Mouse (Mus musculus) cerebellum, postnatal 25 days (tissue): ENCODE measurements at regions not wholly inside any gene's neighbourhood (a gene's known extent, or its start where the extent isn't known, plus 50 kb on each side); places are given as distances from the start of the nearest gene placed in this dataset.
A peak's percentile ranks its signal among the peaks of the same experiment; 100 is the strongest.

Experiments used
- DNase-seq, 2 experiments: peaks; one replicate each; pipeline ENCODE4 v3.0.0; 2021; ENCODE audit warnings: mixed read lengths in 2 of 2

- peak; percentile 26 to 28 for DNase-seq
Observed at GRCm38 (mm10) chr7:83486156-83486750, 98.5 kb upstream of the Tmc3 start.

- peak in 1 of 2 experiments; percentile 44 for DNase-seq
Observed at GRCm38 (mm10) chr7:83489790-83490189, 94.9 kb upstream of the Tmc3 start.

- DNase-seq, result peak; percentile 15 to 50
Observed at GRCm38 (mm10) chr7:83504996-83505645, 79.6 kb upstream of the Tmc3 start.

GRCm38 (mm10) chr7:83516295-83516694 lies 68.4 kb upstream of the Tmc3 start:
- DNase-seq, result no peak

- DNase-seq, result no peak
Observed at GRCm38 (mm10) chr7:83521511-83521910, 63.2 kb upstream of the Tmc3 start.
